Mouse (Mus musculus) liver, embryonic 14.5 days (tissue): Measurements from ENCODE around the gene Larp1.

ENCODE experiments used
- CTCF ChIP-seq: IDR thresholded peaks from 2 replicates; pipeline ENCODE4 v1.5.1; 2016; ENCODE audit warnings: antibody characterized with exemption, low read depth, control low read depth
- EP300 ChIP-seq: IDR thresholded peaks from 2 replicates; pipeline ENCODE4 v1.6.1; 2016; ENCODE audit warnings: antibody characterized with exemption, low read depth

DNA sequence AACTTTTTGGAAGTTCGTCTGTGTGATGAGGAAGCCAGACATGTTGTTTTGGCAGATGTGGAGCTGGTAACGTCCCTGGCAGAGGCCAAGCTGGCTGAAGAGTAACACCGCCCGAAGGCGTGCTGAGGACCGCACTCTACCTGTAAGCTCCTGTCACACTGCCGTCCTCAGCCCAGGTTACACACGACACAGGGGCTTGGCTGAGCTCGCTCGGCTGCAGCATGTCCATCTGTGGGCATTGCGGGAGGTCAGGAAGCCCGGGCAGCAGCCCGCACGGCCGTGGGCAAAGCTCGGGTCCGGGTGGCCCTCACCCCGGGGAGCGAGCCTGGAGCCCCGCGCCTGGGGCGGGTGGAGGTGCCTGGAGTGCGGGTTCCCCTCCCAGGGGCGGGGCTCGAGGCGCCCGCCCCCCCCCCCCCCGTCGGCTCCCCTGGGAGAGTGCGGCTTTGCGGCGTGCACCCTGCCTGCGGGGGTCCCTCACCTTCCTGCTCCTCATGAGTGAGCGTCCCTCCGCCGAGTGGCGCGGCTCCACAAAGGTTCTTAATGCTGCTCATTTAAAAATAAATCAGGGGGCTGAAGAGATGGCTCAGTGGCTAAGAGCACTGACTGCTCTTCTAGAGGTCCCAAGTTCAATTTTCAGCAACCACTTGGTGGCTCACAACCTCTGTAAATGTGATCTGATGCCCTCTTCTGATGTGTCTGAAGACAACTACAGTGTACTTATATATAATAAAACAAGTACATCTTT, 88.9 kb downstream of the Larp1 start:
- TF ChIP-seq CTCF (no peak), EP300 (no peak)
